Mouse (Mus musculus): ENCODE results near the gene Rbpj. TPM values are rescaled to one million over a fixed set of nuclear protein-coding genes. Genes with fewer than 3 reads are reported as not detected.
A peak's percentile ranks its signal among the peaks of the same experiment; 100 is the strongest.

Gene Rbpj
- total RNA-seq, 2 experiments from 2014 or later, result 56.5 to 69.8 TPM

DNA sequence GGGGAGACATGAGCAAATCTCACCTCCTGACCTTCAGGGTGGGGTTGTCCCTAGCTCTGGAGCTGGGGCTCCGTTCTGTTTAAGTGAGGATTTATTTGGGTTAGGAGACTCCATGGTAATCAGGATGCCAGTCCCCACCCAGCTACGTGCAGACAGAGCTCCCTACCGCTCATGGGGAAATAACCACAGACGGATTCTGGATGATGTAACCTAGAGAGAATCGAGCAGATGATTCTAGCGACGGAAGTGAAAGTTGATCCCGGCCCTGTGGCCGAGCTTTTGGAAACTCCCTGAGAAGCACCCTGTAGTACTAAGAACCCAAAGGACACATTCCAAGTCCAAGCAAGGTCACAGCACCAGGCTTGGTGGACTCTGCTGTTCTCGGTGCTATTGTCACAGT lies 43.5 kb downstream of the Rbpj start:
- peak in 1 of 2 experiments; percentile 37 for DNase-seq (ENCODE audit: low spot score in 2 of 2)

GRCm38 (mm10) chr5:53509927-53510326 lies 44.0 kb downstream of the Rbpj start:
- no peak for DNase-seq (ENCODE audit: low spot score in 2 of 2)

DNA sequence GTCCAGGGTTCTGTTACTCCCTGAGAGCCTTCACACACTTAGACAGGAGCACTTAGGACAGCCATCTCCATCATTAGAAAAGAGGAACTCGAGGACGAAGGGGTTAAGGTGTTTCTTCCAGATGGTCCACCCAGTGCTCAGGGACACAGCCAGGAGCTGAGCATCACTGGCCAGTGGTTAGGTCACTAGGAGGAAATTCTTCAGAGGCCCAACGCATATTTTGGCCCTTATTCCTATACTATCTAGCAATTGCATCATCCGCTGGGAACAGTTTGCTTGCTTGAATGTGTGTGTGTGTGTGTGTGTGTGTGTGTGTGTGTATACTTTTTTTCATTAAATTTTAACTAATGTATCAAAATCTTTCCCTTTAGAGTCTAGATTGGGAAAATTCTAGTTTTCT lies 45.5 kb downstream of the Rbpj start:
- DNase-seq (ENCODE audit: low spot score in 2 of 2), result no peak

DNA sequence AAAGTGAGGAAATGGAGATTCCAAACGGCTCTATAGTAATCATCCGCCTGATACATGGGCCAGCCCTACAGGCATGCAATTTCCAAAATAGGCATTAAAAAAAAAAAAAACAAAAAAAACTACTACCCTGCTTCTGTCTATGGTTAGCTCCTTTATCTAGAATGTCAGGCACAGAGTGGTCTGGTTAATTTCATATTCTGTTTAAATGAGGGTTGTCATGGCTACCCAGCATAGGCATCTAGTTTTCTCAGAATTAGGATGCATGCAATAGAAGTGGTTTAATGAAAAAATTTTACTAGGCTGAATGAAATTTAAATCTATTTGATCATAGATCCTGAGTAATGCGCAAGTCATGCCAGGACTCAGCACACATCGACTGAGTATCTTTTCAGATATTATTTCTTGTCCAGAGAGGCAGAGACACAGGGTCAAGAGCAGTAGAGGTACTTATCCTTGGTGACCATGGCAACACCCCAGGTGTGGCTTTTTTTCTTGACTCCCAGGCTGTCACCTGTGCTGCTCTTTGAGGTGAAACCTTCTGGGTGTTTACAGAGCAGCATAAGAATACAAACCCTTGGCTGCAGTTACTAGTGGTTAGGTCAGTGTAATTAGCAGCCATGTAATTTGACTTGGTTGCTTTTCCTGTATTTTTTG lies 49.1 kb downstream of the Rbpj start:
- no peak for DNase-seq (ENCODE audit: low spot score in 2 of 2)

DNA sequence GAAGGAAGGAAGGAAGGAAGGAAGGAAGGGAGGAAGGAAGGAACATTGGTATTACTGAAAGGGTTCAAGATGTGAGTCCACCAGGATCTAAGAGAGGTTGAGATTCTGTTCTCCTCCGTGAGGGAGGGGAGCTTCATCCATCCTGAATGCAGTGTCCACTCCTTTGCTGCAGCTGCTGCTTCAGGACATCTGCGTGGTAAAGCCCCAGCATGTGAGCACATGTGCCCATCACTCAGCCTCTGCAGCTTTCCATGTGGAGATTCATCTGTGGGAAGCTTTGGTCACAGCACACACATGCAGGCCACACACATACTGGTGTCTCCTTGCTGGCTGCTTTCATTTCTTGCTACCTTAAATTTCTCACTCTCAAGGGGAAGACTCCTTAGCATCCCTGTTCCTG lies 50.5 kb downstream of the Rbpj start:
- no peak for DNase-seq (ENCODE audit: low spot score in 2 of 2)

DNA sequence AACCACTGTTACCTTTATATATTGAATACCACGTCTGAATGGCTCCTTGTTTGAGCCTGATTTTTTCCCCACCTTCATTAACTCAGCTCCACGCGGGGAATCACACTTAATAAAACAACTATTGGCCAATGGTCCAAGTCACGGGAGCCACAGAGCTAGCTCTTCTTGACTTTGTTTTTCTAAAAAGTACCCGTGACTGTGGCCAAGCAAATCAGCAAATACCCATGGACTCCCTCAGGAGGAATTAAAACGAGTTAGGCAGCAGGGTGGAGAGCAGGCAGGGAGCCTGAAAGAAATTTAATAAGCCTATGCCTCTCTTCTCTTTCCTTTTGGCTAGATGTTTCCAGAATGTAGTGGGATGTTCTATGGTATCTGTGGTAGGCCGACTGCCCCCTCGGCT lies 51.9 kb downstream of the Rbpj start:
- DNase-seq (ENCODE audit: low spot score in 2 of 2), result no peak

- no peak for DNase-seq (ENCODE audit: low spot score in 2 of 2)
Observed at GRCm38 (mm10) chr5:53519131-53519530, 53.2 kb downstream of the Rbpj start.

GRCm38 (mm10) chr5:53519998-53520577 lies 54.1 kb downstream of the Rbpj start:
- DNase-seq (ENCODE audit: low spot score in 2 of 2), result no peak

GRCm38 (mm10) chr5:53523046-53523445 lies 57.1 kb downstream of the Rbpj start:
- DNase-seq (ENCODE audit: low spot score in 2 of 2), result peak; percentile 56 to 80

- no peak for DNase-seq (ENCODE audit: low spot score in 2 of 2)
Observed at GRCm38 (mm10) chr5:53524162-53524561, 58.2 kb downstream of the Rbpj start.

GRCm38 (mm10) chr5:53524831-53525230 lies 58.9 kb downstream of the Rbpj start:
- no peak for DNase-seq (ENCODE audit: low spot score in 2 of 2)

GRCm38 (mm10) chr5:53525305-53526069 lies 59.5 kb downstream of the Rbpj start:
- DNase-seq (ENCODE audit: low spot score in 2 of 2), result peak in 1 of 2 experiments; percentile 35

GRCm38 (mm10) chr5:53526070-53526430 lies 60.1 kb downstream of the Rbpj start:
- DNase-seq (ENCODE audit: low spot score in 2 of 2), result no peak

DNA sequence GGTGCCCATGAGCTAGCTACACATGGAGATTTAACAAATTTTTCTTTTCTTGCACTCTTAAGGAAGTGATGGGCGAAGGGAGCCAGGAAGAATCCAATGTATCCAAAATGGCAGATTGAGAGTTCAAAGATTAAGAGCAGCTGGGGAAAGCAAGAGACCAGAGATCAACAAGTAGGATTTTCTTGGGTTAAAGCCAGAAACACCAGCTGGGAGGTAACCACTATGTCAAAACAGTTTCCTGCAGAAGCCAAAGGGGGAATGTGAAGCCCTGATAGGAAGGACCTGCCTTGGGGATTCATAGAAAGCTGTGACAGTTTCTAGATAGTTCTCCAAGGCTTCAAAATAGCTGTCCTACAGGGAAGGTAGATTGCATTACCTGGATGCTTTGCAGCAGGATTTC lies 63.9 kb downstream of the Rbpj start:
- no peak for DNase-seq (ENCODE audit: low spot score in 2 of 2)

- DNase-seq (ENCODE audit: low spot score in 2 of 2), result no peak
Observed at GRCm38 (mm10) chr5:53535096-53535495, 69.1 kb downstream of the Rbpj start.

DNA sequence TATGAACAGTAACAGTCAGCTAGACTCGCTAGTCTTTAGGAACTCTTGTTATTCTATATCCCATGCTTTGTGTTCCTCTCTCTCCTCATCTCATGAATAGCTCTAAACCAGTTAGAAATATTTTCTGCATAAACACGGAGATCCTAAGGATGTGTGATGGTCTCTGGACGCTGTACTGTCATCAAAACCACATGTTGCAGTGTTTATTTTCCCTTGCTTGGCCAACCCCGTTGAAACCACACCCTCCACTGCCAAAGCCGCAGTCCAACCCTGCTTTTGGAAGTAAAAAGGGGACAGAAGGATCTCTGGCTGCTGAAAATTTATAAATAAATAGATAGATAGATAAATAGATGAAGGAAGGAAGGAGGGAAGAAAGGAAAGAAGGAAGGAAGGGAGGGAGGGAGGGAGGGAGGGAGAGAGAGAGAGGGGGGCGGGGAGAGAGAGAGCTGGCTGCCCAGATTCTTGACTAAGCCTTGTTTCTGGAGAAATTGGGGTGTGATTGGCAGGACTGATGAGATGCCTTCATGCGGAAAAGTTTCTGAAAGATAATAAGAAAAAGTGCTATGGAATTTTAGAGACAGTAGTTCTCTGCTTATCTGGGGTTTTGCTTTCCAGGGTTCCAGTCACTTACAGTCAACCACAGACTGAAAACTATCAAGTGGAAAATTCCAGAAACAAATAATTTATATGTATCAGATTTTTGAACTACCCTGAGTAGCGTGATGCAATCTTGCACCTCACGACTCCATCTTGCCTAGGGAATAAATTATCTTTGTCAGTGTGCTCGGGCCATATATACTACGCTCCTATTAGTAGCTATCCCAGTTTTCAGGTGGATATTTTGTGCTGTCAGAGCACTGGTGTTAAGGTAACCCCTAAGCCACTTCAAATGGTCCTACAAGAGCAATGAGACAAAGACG lies 70.9 kb downstream of the Rbpj start:
- no peak for DNase-seq (ENCODE audit: low spot score in 2 of 2)

DNA sequence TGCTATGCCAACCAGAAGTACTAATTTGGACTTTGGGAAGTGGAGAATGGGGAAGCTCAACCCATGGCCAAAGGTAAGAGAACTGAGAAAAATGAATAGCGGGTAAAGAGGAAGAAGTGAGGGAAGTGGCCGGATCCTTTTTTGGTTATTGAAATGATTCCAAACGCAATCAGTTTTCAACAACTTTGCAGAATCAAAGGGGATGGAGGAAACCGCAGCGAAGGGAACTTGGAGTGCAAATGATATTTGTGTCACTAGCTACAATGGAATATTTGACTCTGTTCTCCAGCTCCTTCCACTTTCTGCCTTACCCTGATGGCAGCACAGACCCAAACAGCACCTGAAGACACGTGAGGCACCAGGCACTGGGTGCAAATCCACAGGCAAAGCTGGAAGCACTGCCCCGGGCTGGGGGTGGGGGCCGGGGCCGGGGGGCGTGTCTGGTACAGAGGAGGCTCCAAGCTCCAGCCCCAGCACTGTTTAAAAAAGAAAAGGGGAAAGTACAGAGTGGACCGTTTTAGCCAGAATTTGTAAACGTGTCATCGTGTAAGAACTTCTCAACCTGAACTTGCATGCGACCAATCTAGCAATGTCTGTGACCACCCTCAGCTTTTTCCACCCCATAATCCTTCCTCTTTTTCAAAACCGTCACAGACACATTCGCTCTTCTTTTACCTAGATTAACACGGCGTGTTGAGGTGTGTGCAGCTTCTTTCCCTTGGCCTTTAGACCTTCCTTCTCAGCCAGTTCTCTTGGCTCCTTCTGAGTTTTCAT lies 74.1 kb downstream of the Rbpj start:
- DNase-seq (ENCODE audit: low spot score in 2 of 2), result no peak

DNA sequence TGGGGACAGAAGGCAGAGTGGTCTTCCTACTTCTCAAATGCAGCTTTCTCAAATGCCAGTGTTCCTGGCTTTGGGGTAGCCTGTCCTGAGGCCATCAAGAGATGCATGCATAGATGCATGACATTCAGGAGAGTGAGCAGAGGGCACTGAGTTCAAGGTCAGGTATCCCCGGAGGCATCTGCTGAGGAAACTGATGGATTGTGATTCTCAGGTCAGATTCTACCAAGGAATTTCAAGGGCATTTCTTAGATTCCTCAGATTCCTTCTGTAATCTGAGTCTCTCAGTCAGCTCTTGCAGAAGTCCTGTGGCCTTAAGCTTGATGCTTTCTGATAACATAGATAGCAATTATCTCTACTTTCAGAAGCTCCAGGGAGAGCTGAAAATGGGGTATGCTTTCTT lies 76.1 kb downstream of the Rbpj start:
- DNase-seq (ENCODE audit: low spot score in 2 of 2), result no peak

DNA sequence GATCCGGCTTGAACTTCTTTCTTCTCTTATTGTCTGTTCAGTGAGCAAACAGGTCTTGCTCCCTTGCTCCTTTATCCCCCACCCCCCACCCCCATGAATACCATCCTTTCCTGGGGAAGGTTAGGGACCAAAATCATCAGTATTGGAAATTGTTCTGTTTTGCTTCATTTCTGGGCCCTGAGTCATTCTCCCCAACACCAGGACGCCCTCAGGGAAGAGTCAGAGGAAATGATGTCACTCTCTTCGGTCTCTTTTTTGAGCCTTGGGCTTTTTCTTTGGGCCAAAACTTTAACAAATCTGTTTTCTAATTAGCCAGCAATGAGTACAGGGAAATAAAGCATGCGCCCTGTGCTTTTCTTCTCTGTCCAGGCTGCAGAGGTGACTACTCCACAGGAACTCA lies 77.4 kb downstream of the Rbpj start:
- DNase-seq (ENCODE audit: low spot score in 2 of 2), result no peak

GRCm38 (mm10) chr5:53543945-53544344 lies 78.0 kb downstream of the Rbpj start:
- DNase-seq (ENCODE audit: low spot score in 2 of 2), result no peak

DNA sequence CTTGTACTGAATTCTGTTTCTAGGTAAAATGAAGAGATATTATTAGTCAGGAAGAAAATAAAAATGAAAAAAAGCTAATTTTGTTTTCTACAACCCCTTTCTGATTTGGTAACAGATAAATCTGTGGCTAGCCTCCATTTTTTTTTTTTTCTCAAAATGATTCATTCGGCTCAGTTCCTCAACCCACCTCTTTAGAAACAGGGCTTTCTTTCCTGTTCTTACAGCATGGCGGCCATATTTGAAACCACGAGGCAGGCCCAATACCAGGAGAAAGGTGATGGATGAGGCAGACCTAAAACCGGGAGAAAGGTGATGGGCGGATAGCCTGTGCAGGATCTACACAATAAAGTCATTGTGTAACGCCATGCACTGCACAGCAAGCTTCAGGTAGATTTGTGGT lies 80.5 kb downstream of the Rbpj start:
- no peak for DNase-seq (ENCODE audit: low spot score in 2 of 2)
